Mouse (Mus musculus): ENCODE data around the gene Gm49384. TPM values are rescaled to one million over a fixed set of nuclear protein-coding genes. Genes with fewer than 3 reads are reported as not detected.
"Not testable (repeated sequence)": the region's sequence is repeated elsewhere in the genome, so short reads cannot be mapped to it uniquely, and the experiment has no call there.

The Gm49384 gene
- polyA plus RNA-seq, 1 experiment from 2014 or later, result 48.2 TPM

- WGBS, result 88% methylated on average over 3 of the region's 3 CpGs
- no peaks in the 10 kb centered on the region for H3K9me3 ChIP-seq
Measured at GRCm38 (mm10) chr12:69177526-69177925, 26.5 kb downstream of the Gm49384 start.

GRCm38 (mm10) chr12:69175975-69176374 lies 28.1 kb downstream of the Gm49384 start:
- DNase-seq (ENCODE audit: low spot score), result no peak
- 92% methylated on average over 3 of the region's 3 CpGs for WGBS
- Histone ChIP-seq H3K27me3 (replicated peaks; ENCODE audit: low read depth, poor library complexity, severe bottlenecking) (no peaks in the 10 kb centered on the region), H3K9me3 (no peaks in the 10 kb centered on the region), H3K36me3 (replicated peaks) (peaks cover 79% of the 10 kb centered on the region), H3K27ac (replicated peaks) (no peak overlapping the region), H3K4me3 (no peak overlapping the region), H3K4me1 (no peaks in the 10 kb centered on the region)

More at GRCm38 (mm10) chr12:69177526-69177925, 26.5 kb downstream of the Gm49384 start:
- Histone ChIP-seq H3K27ac (replicated peaks) (no peak overlapping the region), H3K4me3 (no peak overlapping the region), H3K27me3 (replicated peaks; ENCODE audit: low read depth, poor library complexity, severe bottlenecking) (no peaks in the 10 kb centered on the region), H3K4me1 (no peaks in the 10 kb centered on the region), H3K36me3 (replicated peaks) (peaks cover 86% of the 10 kb centered on the region)
- no peak for DNase-seq (ENCODE audit: low spot score)

GRCm38 (mm10) chr12:69171307-69171706 lies 32.8 kb downstream of the Gm49384 start:
- no peak overlapping the region for H3K27ac ChIP-seq (replicated peaks)
- H3K27me3 ChIP-seq (replicated peaks; ENCODE audit: low read depth, poor library complexity, severe bottlenecking), result no peaks in the 10 kb centered on the region
- H3K9me3 ChIP-seq, result no peaks in the 10 kb centered on the region
- no peak for DNase-seq (ENCODE audit: low spot score)
- peaks cover 42% of the 10 kb centered on the region for H3K36me3 ChIP-seq (replicated peaks)
- peaks cover 16% of the 10 kb centered on the region for H3K4me1 ChIP-seq
- 90% methylated on average over 2 of the region's 2 CpGs for WGBS
- no peak overlapping the region for H3K4me3 ChIP-seq

- Histone ChIP-seq H3K9me3 (no peaks in the 10 kb centered on the region), H3K36me3 (replicated peaks) (peaks cover 15% of the 10 kb centered on the region), H3K27ac (replicated peaks) (peak within 1 kb of the TSS; percentile 96), H3K4me3 (peak within 1 kb of the TSS; percentile 83), H3K27me3 (replicated peaks; ENCODE audit: low read depth, poor library complexity, severe bottlenecking) (no peaks in the 10 kb centered on the region), H3K4me1 (peaks cover 16% of the 10 kb centered on the region)
- peak; percentile 87 for DNase-seq (ENCODE audit: low spot score)
- under 1% methylated on average over 40 of the region's 40 CpGs for WGBS
Measured at GRCm38 (mm10) chr12:69168461-69169106, 35.5 kb downstream of the Gm49384 start, which contains the start of gene Lrr1. Gene Lrr1, plus strand, starts transcription at chr12:69168814.

GRCm38 (mm10) chr12:69167656-69168460 lies 36.2 kb downstream of the Gm49384 start:
- peak overlapping the region; percentile 96 for H3K27ac ChIP-seq (replicated peaks)
- peaks cover 16% of the 10 kb centered on the region for H3K4me1 ChIP-seq
- no peaks in the 10 kb centered on the region for H3K27me3 ChIP-seq (replicated peaks; ENCODE audit: low read depth, poor library complexity, severe bottlenecking)
- H3K9me3 ChIP-seq, result no peaks in the 10 kb centered on the region
- H3K36me3 ChIP-seq (replicated peaks), result peaks cover 9% of the 10 kb centered on the region
- peak overlapping the region; percentile 83 for H3K4me3 ChIP-seq
- 9% methylated on average over 18 of the region's 18 CpGs for WGBS
- DNase-seq (ENCODE audit: low spot score), result no peak

- not testable (repeated sequence) for H3K4me3 ChIP-seq; H3K9me3 ChIP-seq; H3K27me3 ChIP-seq (replicated peaks; ENCODE audit: low read depth, poor library complexity, severe bottlenecking); H3K27ac ChIP-seq (replicated peaks); DNase-seq (ENCODE audit: low spot score); H3K36me3 ChIP-seq (replicated peaks)
- 65% methylated on average over 8 of the region's 8 CpGs for WGBS
- peaks cover 16% of the 10 kb centered on the region for H3K4me1 ChIP-seq
Measured at GRCm38 (mm10) chr12:69166861-69167581, 37.0 kb downstream of the Gm49384 start.

GRCm38 (mm10) chr12:69164904-69165303 lies 39.2 kb downstream of the Gm49384 start:
- Histone ChIP-seq H3K4me3 (no peak overlapping the region), H3K27ac (replicated peaks) (no peak overlapping the region), H3K4me1 (peaks cover 12% of the 10 kb centered on the region), H3K9me3 (no peaks in the 10 kb centered on the region), H3K36me3 (replicated peaks) (no peaks in the 10 kb centered on the region), H3K27me3 (replicated peaks; ENCODE audit: low read depth, poor library complexity, severe bottlenecking) (no peaks in the 10 kb centered on the region)
- WGBS, result 60% methylated on average over 3 of the region's 3 CpGs
- no peak for DNase-seq (ENCODE audit: low spot score)

- DNase-seq (ENCODE audit: low spot score); H3K36me3 ChIP-seq (replicated peaks); H3K4me3 ChIP-seq; H3K27me3 ChIP-seq (replicated peaks; ENCODE audit: low read depth, poor library complexity, severe bottlenecking); H3K4me1 ChIP-seq; H3K9me3 ChIP-seq; H3K27ac ChIP-seq (replicated peaks): not testable (repeated sequence)
- 87% methylated on average over 4 of the region's 4 CpGs for WGBS
Measured at GRCm38 (mm10) chr12:69163586-69163985, 40.5 kb downstream of the Gm49384 start.

- DNase-seq (ENCODE audit: low spot score); H3K4me3 ChIP-seq; H3K4me1 ChIP-seq; H3K27me3 ChIP-seq (replicated peaks; ENCODE audit: low read depth, poor library complexity, severe bottlenecking); H3K9me3 ChIP-seq; H3K27ac ChIP-seq (replicated peaks): not testable (repeated sequence)
- H3K36me3 ChIP-seq (replicated peaks), result peaks cover 23% of the 10 kb centered on the region
- 78% methylated on average over 2 of the region's 2 CpGs for WGBS
Measured at GRCm38 (mm10) chr12:69160677-69161076, 43.4 kb downstream of the Gm49384 start.

GRCm38 (mm10) chr12:69159578-69159940 lies 44.5 kb downstream of the Gm49384 start:
- no peaks in the 10 kb centered on the region for H3K9me3 ChIP-seq
- no peak overlapping the region for H3K27ac ChIP-seq (replicated peaks)
- 0 out of 2 replicates have a peak, but pooled peaks cover 5% of the 10 kb centered on the region for H3K4me1 ChIP-seq
- WGBS, result 7% methylated on average over 9 of the region's 9 CpGs
- H3K4me3 ChIP-seq, result peak overlapping the region; percentile 77
- H3K27me3 ChIP-seq (replicated peaks; ENCODE audit: low read depth, poor library complexity, severe bottlenecking), result no peaks in the 10 kb centered on the region
- DNase-seq (ENCODE audit: low spot score), result peak; percentile 25
- peaks cover 30% of the 10 kb centered on the region for H3K36me3 ChIP-seq (replicated peaks)

GRCm38 (mm10) chr12:69158765-69159577 lies 45.1 kb downstream of the Gm49384 start, which contains the start of gene Rps29:
Gene Rps29, minus strand, starts transcription at chr12:69159186.
- H3K27ac ChIP-seq (replicated peaks), result peak within 1 kb of the TSS; percentile 95
- not testable (repeated sequence) for H3K27me3 ChIP-seq (replicated peaks; ENCODE audit: low read depth, poor library complexity, severe bottlenecking); H3K4me1 ChIP-seq; H3K9me3 ChIP-seq
- DNase-seq (ENCODE audit: low spot score), result peak; percentile 98
- WGBS, result under 1% methylated on average over 63 of the region's 68 CpGs
- H3K4me3 ChIP-seq, result peak within 1 kb of the TSS; percentile 77
- peaks cover 30% of the 10 kb centered on the region for H3K36me3 ChIP-seq (replicated peaks)

GRCm38 (mm10) chr12:69158366-69158764 lies 45.7 kb downstream of the Gm49384 start:
- Histone ChIP-seq H3K27ac (replicated peaks) (peak overlapping the region; percentile 95), H3K4me3 (peak overlapping the region; percentile 77), H3K36me3 (replicated peaks) (peaks cover 30% of the 10 kb centered on the region), H3K4me1 (0 out of 2 replicates have a peak, but pooled peaks cover 5% of the 10 kb centered on the region), H3K27me3 (replicated peaks; ENCODE audit: low read depth, poor library complexity, severe bottlenecking) (no peaks in the 10 kb centered on the region), H3K9me3 (no peaks in the 10 kb centered on the region)
- WGBS, result 1% methylated on average over 19 of the region's 19 CpGs
- DNase-seq (ENCODE audit: low spot score), result no peak
